Mouse (Mus musculus) kidney, adult 2 months (tissue): ENCODE data around the gene Ehd4. TPM values are rescaled to one million over a fixed set of nuclear protein-coding genes. Genes with fewer than 3 reads are reported as not detected.

ENCODE experiments used
- DNase-seq: peaks from one replicate; pipeline ENCODE4 v3.0.0; 2021
- H3K27ac ChIP-seq: fragments of 200-500 bp; 2 replicates; pipeline ENCODE4 v1.5.1; 2012; ENCODE audit warnings: low read depth, low read length, control low read depth, inconsistent platforms; ENCODE audit not compliant: insufficient read depth
- H3K27me3 ChIP-seq: fragments of 200-500 bp; replicated peaks from 2 replicates; pipeline ENCODE4 v1.6.1; 2012; ENCODE audit warnings: mild to moderate bottlenecking, moderate library complexity, low read length, inconsistent platforms; ENCODE audit not compliant: control insufficient read depth, insufficient read depth
- H3K36me3 ChIP-seq: fragments of 200-500 bp; 2 replicates; pipeline ENCODE4 v1.6.1; 2012; ENCODE audit warnings: mild to moderate bottlenecking, moderate library complexity, low read length, inconsistent platforms; ENCODE audit not compliant: control insufficient read depth, insufficient read depth
- H3K4me1 ChIP-seq: fragments of 200-500 bp; 2 replicates; pipeline ENCODE4 v1.6.1; 2011; ENCODE audit warnings: low read length; ENCODE audit not compliant: control insufficient read depth, insufficient read depth
- H3K4me3 ChIP-seq: fragments of 200-500 bp; 2 replicates; pipeline ENCODE4 v1.5.1; 2011; ENCODE audit warnings: mild to moderate bottlenecking, low read depth, low read length, control low read depth; ENCODE audit not compliant: insufficient read depth
- CTCF ChIP-seq: fragments of 200-500 bp; conservative IDR thresholded peaks from 2 replicates; pipeline ENCODE4 v1.5.1; 2011; ENCODE audit warnings: low read depth, mild to moderate bottlenecking, control low read depth, low read length, moderate library complexity, mixed read lengths; ENCODE audit not compliant: insufficient read depth, insufficient read length
- POLR2A ChIP-seq: fragments of 200-500 bp; IDR thresholded peaks from one replicate; pipeline ENCODE4 v1.6.1; 2011; ENCODE audit warnings: low read depth, low read length, control low read depth
- WGBS: fragments of 180-500 bp; shearing (Covaris S2); methylation state at CpG from one replicate; pipeline ENCODE4 v1.1.7; 2018; 5-methylcytosine and 5-hydroxymethylcytosine counted together
- polyA plus RNA-seq: library from polyadenylated mRNA; depleted of rRNA; stranded (reverse); fragments of >200 nt; gene quantifications from 2 replicates; pipeline ENCODE4 v1.2.3, GENCODE M21; 2012

Ehd4 gene
- polyA plus RNA-seq, 1 experiment = 38.2 TPM

DNA sequence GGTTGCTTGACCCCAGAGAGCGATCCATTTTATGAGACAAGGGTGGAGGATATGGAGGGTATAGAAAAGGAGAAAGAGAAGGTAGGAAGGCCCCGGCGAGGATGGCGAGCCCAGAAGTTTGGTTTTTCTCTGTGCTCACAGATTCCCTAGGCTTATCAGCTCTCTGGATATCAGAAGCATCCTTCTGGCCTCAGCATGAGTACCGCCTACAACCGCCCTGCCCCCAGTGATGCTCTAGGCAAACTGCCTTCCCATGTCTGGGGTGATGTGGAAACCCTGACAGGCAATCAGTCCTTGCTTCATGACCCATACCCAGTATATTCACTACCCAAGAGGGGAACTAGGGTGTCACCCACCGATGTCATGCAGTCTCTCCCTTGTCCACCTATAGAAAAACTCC is 17.0 kb upstream of the Ehd4 start:
- H3K4me3 ChIP-seq = no peak overlapping the region
- TF ChIP-seq CTCF (no peak), POLR2A (no peak)
- H3K27me3 ChIP-seq = no peaks in the 10 kb centered on the region
- no peaks in the 10 kb centered on the region for H3K36me3 ChIP-seq
- no peak for DNase-seq
- no peak overlapping the region for H3K27ac ChIP-seq
- 96% methylated on average over 7 of the region's 7 CpGs for WGBS
- no peaks in the 10 kb centered on the region for H3K4me1 ChIP-seq

DNA sequence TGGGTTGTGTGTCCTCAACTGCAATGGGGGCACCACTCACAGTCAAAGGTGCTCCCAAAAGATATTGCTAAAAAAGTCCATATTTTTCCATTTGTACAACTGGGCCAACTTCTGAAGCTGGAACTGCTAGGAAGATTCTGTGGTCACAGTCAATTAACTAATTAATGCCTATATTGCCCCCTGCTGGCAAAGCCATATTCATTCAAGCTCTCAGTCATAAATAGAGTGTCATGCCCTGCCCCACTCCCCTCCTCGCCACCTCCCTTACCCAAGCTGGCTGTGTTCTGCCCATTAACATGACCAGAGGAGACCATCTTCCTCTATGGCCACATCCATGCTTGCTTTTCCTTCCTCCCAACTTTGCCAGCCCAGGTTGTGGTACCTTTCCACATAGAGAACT is 16.3 kb upstream of the Ehd4 start:
- Histone ChIP-seq H3K27ac (no peak overlapping the region), H3K27me3 (no peaks in the 10 kb centered on the region), H3K36me3 (no peaks in the 10 kb centered on the region), H3K4me3 (no peak overlapping the region), H3K4me1 (no peaks in the 10 kb centered on the region)
- peak; percentile 46 for DNase-seq
- 38% methylated on average over 1 of the region's 1 CpGs for WGBS
- TF ChIP-seq CTCF (peak; percentile 27; the same call in 1 of the 2 replicates), POLR2A (no peak)

DNA sequence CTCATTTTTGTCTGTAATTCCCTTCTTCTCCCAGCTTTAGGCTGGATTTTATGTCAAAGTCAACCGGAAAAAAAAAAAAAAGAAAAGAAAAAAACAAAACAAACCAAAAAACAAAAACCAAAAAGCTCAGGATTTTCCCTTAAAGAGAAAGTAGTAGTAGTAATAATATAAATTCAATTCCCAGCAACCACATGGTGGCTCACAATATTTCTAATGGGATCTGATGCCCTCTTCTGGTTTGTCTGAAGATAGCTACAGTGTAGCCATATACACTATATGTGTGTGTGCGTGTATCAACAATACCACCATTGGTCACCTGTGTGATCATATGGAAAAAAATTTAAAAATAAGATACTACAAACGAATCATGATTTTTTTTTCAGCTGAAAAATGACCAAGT is 15.0 kb upstream of the Ehd4 start:
- 89% methylated on average over 3 of the region's 3 CpGs for WGBS
- H3K4me3 ChIP-seq = no peak overlapping the region
- no peaks in the 10 kb centered on the region for H3K36me3 ChIP-seq
- TF ChIP-seq CTCF (0 out of 2 replicates have a peak, but pooled peaks have one; percentile 1), POLR2A (no peak)
- H3K4me1 ChIP-seq = no peaks in the 10 kb centered on the region
- no peak for DNase-seq
- no peak overlapping the region for H3K27ac ChIP-seq
- H3K27me3 ChIP-seq = no peaks in the 10 kb centered on the region

- no peak for TF ChIP-seq POLR2A
- no peak for TF ChIP-seq CTCF
- Histone ChIP-seq H3K27me3 (no peaks in the 10 kb centered on the region), H3K36me3 (no peaks in the 10 kb centered on the region), H3K4me3 (no peak overlapping the region), H3K27ac (no peak overlapping the region), H3K4me1 (no peaks in the 10 kb centered on the region)
- no peak for DNase-seq
- WGBS = 81% methylated on average over 8 of the region's 8 CpGs
Observed at GRCm38 (mm10) chr2:120167763-120168162, 13.4 kb upstream of the Ehd4 start.

DNA sequence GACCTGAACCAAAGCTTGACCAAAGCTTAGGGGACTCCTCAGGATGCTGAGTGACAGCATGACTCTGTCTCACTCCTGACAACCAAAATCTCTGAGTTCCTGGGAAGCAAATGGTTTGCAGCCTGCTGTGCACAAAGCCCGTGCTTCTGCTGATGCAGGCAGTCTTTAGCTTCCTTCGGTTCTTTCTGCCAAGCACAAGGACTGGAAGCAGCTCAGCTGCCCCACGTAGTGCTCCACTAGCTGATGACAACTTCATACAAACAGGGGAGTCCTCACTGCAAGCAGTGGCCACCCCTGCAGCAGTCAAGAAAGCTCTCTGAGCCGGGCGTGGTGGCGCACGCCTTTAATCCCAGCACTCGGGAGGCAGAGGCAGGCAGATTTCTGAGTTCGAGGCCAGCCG is 11.1 kb upstream of the Ehd4 start:
- Histone ChIP-seq H3K27ac (no peak overlapping the region), H3K27me3 (no peaks in the 10 kb centered on the region), H3K4me3 (no peak overlapping the region), H3K4me1 (no peaks in the 10 kb centered on the region), H3K36me3 (no peaks in the 10 kb centered on the region)
- no peak for DNase-seq
- 83% methylated on average over 10 of the region's 10 CpGs for WGBS
- no peak for TF ChIP-seq POLR2A
- no peak for TF ChIP-seq CTCF

DNA sequence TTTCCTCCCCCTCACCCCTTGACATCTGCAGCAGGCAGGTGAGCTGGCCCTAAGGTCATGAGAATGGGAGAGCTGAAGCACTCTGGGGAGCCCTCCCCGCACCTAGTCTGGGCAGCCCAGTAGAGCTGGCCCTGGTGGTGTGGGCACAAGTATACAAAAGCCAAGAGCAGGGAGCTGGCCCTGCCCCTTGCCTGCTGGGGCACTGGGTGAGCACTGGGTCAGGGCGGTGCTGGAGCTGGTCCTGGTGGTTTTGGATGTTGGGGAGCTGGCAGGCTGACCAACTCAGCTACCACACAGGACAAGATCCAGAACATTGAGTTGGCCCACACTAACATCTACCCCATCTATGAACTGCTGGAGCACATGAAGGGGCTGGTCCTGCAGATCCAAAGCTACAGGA is 5.0 kb upstream of the Ehd4 start:
- WGBS = 78% methylated on average over 2 of the region's 2 CpGs
- peak overlapping the region; percentile 9; the same call in 1 of the 2 replicates for H3K27ac ChIP-seq

GRCm38 (mm10) chr2:120158846-120159245 is 4.4 kb upstream of the Ehd4 start:
- no peaks in the 10 kb centered on the region for H3K27me3 ChIP-seq
- H3K36me3 ChIP-seq = no peaks in the 10 kb centered on the region
- no peaks in the 10 kb centered on the region; the same call in 1 of the 2 replicates for H3K4me1 ChIP-seq
- no peak overlapping the region for H3K4me3 ChIP-seq
- no peak overlapping the region for H3K27ac ChIP-seq
- DNase-seq = peak; percentile 57
- TF ChIP-seq POLR2A (no peak), CTCF (no peak)
- 66% methylated on average over 1 of the region's 1 CpGs for WGBS

More for the DNA sequence above, 5.0 kb upstream of the Ehd4 start:
- Histone ChIP-seq H3K36me3 (no peaks in the 10 kb centered on the region), H3K4me3 (no peak overlapping the region), H3K4me1 (no peaks in the 10 kb centered on the region; the same call in 1 of the 2 replicates), H3K27me3 (no peaks in the 10 kb centered on the region)
- no peak for TF ChIP-seq POLR2A
- no peak for DNase-seq

GRCm38 (mm10) chr2:120158016-120158415 is 3.6 kb upstream of the Ehd4 start:
- WGBS = 50% methylated on average over 5 of the region's 5 CpGs
- Histone ChIP-seq H3K4me3 (no peak overlapping the region), H3K4me1 (no peaks in the 10 kb centered on the region; the same call in 1 of the 2 replicates), H3K27ac (no peak overlapping the region), H3K27me3 (no peaks in the 10 kb centered on the region), H3K36me3 (no peaks in the 10 kb centered on the region)
- TF ChIP-seq CTCF (peak; percentile 43), POLR2A (no peak)
- DNase-seq = no peak
